Mouse (Mus musculus): ENCODE results near the gene Efhd2. TPM values are rescaled to one million over a fixed set of nuclear protein-coding genes. Genes with fewer than 3 reads are reported as not detected.

Efhd2 gene
- polyA plus RNA-seq, 1 experiment from 2014 or later = 82.8 TPM

DNA sequence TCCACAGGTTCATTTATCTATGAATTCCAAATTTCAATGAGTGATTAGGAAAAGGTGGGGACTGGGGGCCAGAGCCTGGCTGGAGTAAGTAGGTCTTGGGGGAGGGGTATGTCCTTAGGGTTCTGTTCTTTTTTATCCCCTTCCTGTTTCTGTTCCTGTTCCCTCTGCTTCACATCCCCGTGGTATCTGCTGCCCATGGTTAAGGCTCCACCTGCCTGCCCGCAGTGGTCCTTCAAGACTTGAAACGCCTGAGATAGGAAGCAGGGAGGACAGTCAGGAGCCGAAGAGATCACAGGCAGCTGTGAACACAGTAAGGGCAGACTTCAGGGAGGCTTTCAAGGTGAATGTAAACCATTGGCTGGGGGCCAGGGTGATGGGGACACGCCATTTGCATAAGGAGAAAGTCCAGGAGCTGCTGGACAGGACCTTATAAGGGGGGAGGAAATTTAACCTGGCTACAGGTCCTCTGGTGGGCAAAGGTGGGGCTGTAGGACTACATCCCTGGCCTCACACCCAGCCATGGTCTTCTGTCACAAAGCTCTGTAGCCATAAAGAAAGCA, 40.1 kb downstream of the Efhd2 start:
- Histone ChIP-seq H3K4me1 (no peaks in the 10 kb centered on the region), H3K36me3 (no peaks in the 10 kb centered on the region), H3K27me3 (no peaks in the 10 kb centered on the region), H3K9ac (replicated peaks) (no peak overlapping the region), H3K27ac (replicated peaks) (no peak overlapping the region), H3K4me2 (replicated peaks) (no peak overlapping the region), H3K9me3 (no peaks in the 10 kb centered on the region), H3K4me3 (no peak overlapping the region)
- 71% methylated on average over 5 of the region's 5 CpGs for WGBS
- ATAC-seq (replicated peaks) = no peak

DNA sequence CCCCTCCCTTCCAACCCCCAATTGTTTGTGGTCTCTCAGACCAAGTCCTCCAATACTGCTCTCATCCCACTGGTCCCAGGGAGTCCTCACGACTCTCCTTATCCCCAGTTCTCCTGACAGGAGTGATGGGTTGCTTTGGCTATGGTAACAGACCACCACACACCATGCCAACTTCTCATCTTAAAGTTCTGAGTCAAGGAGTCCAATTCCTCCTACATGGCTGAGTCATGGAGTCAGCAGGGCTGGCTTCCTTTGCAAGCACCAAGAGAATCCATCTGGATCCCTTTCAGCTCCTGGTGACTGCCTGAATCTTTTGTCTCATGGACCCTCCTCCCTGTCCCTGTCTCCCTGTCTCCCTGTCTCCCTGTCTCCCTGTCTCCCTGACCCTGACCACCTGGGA, 40.8 kb downstream of the Efhd2 start:
- Histone ChIP-seq H3K4me3 (no peak overlapping the region), H3K36me3 (no peaks in the 10 kb centered on the region), H3K27ac (replicated peaks) (no peak overlapping the region), H3K9me3 (no peaks in the 10 kb centered on the region), H3K4me2 (replicated peaks) (no peak overlapping the region), H3K4me1 (no peaks in the 10 kb centered on the region), H3K9ac (replicated peaks) (no peak overlapping the region), H3K27me3 (no peaks in the 10 kb centered on the region)
- WGBS = 61% methylated on average over 1 of the region's 1 CpGs
- no peak for ATAC-seq (replicated peaks)

DNA sequence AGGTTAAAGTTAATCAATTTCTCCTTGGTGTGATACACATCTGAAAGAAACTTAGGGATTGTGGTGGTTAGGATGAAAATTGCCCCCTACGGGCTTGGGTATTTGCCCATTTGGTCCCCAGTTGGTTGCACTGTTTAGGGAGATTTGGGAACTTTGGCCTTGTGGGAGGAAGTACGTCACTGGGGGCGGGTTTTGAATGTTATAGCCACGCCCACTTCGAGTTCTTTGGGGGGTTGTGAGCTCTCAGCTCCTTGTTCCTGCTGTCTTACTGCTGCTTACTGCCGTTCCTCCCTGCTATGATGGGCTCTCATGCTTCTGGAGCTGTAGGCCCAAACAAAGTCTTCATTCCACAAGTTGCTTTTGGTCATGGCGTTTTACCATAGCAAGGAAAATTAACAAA, 43.4 kb downstream of the Efhd2 start:
- ATAC-seq (replicated peaks) = no peak

DNA sequence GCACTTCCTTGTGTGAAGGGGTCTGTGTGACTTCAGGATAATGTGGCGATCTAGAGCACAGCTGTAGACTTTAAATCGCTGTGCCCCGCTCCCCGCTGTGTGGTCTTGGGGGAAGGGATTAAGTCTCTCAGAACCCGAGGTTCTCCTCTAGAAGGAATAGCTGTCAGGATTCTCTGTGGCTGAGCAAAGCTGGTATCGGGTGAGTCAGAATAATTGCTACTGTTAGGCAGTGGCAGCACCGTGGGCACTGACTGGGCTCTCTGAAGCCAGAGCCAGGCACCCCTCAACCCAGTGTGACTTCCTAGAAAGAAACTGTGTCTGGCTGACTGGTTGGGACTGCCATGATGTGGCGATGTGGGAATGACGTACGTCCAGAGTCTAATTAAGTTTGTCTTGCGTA, 44.3 kb downstream of the Efhd2 start:
- H3K27me3 ChIP-seq = no peaks in the 10 kb centered on the region
- no peak overlapping the region for H3K9ac ChIP-seq (replicated peaks)
- H3K4me2 ChIP-seq (replicated peaks) = no peak overlapping the region
- H3K36me3 ChIP-seq = no peaks in the 10 kb centered on the region
- H3K4me1 ChIP-seq = no peaks in the 10 kb centered on the region
- ATAC-seq (replicated peaks) = no peak
- no peaks in the 10 kb centered on the region for H3K9me3 ChIP-seq
- no peak overlapping the region for H3K4me3 ChIP-seq
- no peak overlapping the region for H3K27ac ChIP-seq (replicated peaks)
- WGBS = 44% methylated on average over 11 of the region's 11 CpGs

More for the DNA sequence above, 43.4 kb downstream of the Efhd2 start:
- no peak overlapping the region for H3K4me2 ChIP-seq (replicated peaks)
- 87% methylated on average over 7 of the region's 7 CpGs for whole genome bisulfite sequencing
- H3K9me3 ChIP-seq = no peaks in the 10 kb centered on the region
- H3K9ac ChIP-seq (replicated peaks) = no peak overlapping the region
- no peak overlapping the region for H3K4me3 ChIP-seq
- no peaks in the 10 kb centered on the region for H3K4me1 ChIP-seq
- no peaks in the 10 kb centered on the region for H3K36me3 ChIP-seq
- no peak overlapping the region for H3K27ac ChIP-seq (replicated peaks)
- H3K27me3 ChIP-seq = no peaks in the 10 kb centered on the region

DNA sequence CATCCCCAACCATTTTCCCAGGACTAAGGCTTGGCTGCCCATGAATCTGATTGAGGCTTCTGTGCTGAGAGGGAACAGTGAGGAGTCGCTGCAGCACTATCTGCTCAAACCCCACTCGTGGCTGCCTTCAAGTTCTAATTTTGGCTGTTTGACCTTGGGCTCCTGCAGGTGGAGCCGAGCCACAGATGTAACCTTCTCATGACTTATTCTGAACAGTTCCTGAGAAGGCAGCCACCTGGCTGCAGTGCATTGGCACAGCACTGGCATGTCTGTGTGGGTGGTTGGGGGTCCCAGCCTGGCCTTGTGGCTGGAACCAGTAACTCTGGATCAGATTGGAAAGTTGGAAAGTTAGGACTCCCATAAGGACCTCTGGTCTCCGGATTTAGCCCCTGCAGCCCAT, 46.5 kb downstream of the Efhd2 start:
- WGBS = 74% methylated on average over 4 of the region's 4 CpGs
- Histone ChIP-seq H3K27ac (replicated peaks) (no peak overlapping the region), H3K36me3 (no peaks in the 10 kb centered on the region), H3K9ac (replicated peaks) (no peak overlapping the region), H3K4me3 (no peak overlapping the region), H3K9me3 (no peaks in the 10 kb centered on the region), H3K27me3 (no peaks in the 10 kb centered on the region), H3K4me1 (no peaks in the 10 kb centered on the region), H3K4me2 (replicated peaks) (no peak overlapping the region)
- ATAC-seq (replicated peaks) = no peak

DNA sequence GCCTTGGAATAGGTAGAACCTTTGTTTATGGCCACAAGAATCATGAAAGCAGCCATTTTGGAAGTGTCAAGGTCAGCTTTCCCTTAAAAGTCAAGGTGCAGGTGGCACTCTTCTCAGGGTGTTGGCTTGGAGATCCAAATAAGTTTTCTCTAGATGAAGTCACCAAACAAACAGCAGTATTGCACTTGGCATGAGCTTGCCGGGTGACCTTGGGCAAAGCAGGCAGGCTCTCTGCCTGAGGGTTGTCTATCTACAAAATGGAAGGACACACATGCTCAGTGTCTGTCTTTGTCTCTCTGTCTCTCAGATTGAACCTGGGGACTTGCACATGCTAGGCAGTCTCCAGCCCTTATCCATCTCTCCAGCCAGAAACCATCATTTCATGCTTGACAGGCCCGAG, 47.3 kb downstream of the Efhd2 start:
- no peaks in the 10 kb centered on the region for H3K36me3 ChIP-seq
- 95% methylated on average over 2 of the region's 2 CpGs for WGBS

DNA sequence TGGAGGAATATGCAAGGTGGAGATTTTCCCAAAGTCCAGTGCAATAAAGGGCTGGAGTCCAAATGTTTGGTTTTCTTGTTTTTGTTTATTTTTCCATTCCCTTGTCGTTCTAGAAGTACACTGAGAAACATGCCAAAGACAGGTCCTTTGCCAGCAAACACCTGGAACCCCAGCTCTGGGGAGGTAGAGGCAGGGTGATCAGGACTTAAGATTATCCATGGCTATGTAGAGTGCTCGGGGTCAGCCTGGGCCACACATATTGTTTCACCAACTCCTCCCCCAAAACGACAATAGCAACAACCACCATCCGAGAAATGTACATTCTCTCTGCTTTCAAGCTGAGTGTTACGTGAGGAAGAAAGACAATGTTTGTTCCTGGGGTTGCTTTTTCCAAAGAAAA, 48.7 kb downstream of the Efhd2 start, which contains the start of gene Cela2a:
TSS of gene Cela2a (minus strand) at position 101 of the 400 bp plus-strand sequence.
- no peak within 1 kb of the TSS for H3K27ac ChIP-seq (replicated peaks)
- no peaks in the 10 kb centered on the region for H3K27me3 ChIP-seq
- 68% methylated on average over 5 of the region's 5 CpGs for WGBS
- no peak within 1 kb of the TSS for H3K4me2 ChIP-seq (replicated peaks)
- H3K9me3 ChIP-seq = no peaks in the 10 kb centered on the region
- no peak for ATAC-seq (replicated peaks)
- no peaks in the 10 kb centered on the region for H3K36me3 ChIP-seq
- no peak within 1 kb of the TSS for H3K9ac ChIP-seq (replicated peaks)
- H3K4me3 ChIP-seq = no peak within 1 kb of the TSS
- no peaks in the 10 kb centered on the region for H3K4me1 ChIP-seq

More for the DNA sequence above, 47.3 kb downstream of the Efhd2 start:
- Histone ChIP-seq H3K9ac (replicated peaks) (no peak overlapping the region), H3K27ac (replicated peaks) (no peak overlapping the region), H3K27me3 (no peaks in the 10 kb centered on the region), H3K4me3 (no peak overlapping the region), H3K4me1 (no peaks in the 10 kb centered on the region), H3K4me2 (replicated peaks) (no peak overlapping the region), H3K9me3 (no peaks in the 10 kb centered on the region)
- ATAC-seq (replicated peaks) = no peak

DNA sequence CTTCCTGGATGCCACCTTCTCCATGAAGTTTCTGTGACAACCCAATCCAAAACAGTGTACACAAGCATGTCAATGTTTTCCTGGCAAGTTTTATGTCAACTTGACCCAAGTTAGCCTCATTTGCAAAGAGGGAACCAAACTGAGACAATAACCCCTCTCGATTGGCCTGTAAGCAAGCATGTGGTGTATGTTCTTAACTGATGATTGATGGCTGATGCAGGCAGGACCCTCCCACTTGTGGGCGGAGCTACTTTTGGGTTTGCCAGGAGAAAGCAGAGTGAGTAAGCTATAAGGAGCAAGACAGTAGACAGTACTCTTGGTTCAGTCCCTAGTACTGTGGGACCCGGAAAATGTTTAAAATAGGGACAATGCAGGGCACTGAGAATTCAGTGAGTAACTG, 51.7 kb downstream of the Efhd2 start:
- no peak for ATAC-seq (replicated peaks)
- 69% methylated on average over 3 of the region's 3 CpGs for WGBS

DNA sequence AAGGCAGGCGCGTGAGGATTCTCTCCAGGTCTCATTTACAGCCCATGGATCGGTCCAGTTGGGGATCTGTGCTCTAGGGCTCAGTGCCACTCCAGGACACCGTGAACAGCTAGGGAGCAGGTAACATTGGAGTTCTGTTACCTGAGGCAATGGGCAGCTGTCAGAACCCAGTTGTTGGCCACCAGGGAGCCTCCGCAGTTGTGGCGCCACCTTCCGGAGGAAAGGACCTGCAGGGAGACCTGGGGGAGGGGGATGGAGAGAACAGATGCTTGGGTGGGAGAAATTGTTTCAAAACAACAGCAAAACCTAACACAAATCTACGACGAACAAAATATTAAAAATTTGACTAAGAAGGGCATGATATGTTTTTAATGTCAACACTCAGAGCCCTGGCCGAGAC, 52.6 kb downstream of the Efhd2 start:
- Histone ChIP-seq H3K4me1 (no peaks in the 10 kb centered on the region), H3K9ac (replicated peaks) (no peak overlapping the region), H3K9me3 (no peaks in the 10 kb centered on the region), H3K4me2 (replicated peaks) (no peak overlapping the region), H3K27me3 (no peaks in the 10 kb centered on the region), H3K27ac (replicated peaks) (no peak overlapping the region), H3K36me3 (no peaks in the 10 kb centered on the region), H3K4me3 (no peak overlapping the region)
- ATAC-seq (replicated peaks) = no peak
- WGBS = 79% methylated on average over 10 of the region's 10 CpGs

More for the DNA sequence above, 51.7 kb downstream of the Efhd2 start:
- H3K9me3 ChIP-seq = no peaks in the 10 kb centered on the region
- H3K36me3 ChIP-seq = no peaks in the 10 kb centered on the region
- no peaks in the 10 kb centered on the region for H3K4me1 ChIP-seq
- no peak overlapping the region for H3K9ac ChIP-seq (replicated peaks)
- H3K27me3 ChIP-seq = no peaks in the 10 kb centered on the region
- H3K4me3 ChIP-seq = no peak overlapping the region
- H3K4me2 ChIP-seq (replicated peaks) = no peak overlapping the region
- no peak overlapping the region for H3K27ac ChIP-seq (replicated peaks)

DNA sequence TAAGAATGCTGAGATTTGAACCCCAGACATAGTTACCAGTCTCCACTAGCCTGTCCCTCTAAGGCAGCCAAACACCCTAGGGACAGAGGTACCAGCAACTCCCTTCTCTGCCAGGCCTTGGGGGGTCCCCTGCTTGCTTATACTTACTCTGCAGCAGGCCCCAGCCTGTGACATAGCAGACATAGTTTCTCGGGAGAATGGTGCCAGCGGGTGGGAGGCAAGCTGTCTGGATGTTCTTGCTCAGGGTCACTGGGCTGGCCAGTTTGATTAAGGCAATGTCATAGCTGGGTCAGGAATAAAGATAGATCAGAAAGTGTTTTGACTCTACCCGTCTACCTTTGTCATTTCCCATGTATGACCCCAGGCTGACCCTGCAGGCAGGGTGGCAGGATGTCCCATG, 53.5 kb downstream of the Efhd2 start:
- H3K4me1 ChIP-seq = no peaks in the 10 kb centered on the region
- no peak for ATAC-seq (replicated peaks)
- no peaks in the 10 kb centered on the region for H3K27me3 ChIP-seq
- H3K36me3 ChIP-seq = no peaks in the 10 kb centered on the region
- no peak overlapping the region for H3K9ac ChIP-seq (replicated peaks)
- no peak overlapping the region for H3K4me3 ChIP-seq
- H3K4me2 ChIP-seq (replicated peaks) = no peak overlapping the region
- 85% methylated on average over 3 of the region's 3 CpGs for WGBS
- no peaks in the 10 kb centered on the region for H3K9me3 ChIP-seq
- H3K27ac ChIP-seq (replicated peaks) = no peak overlapping the region

DNA sequence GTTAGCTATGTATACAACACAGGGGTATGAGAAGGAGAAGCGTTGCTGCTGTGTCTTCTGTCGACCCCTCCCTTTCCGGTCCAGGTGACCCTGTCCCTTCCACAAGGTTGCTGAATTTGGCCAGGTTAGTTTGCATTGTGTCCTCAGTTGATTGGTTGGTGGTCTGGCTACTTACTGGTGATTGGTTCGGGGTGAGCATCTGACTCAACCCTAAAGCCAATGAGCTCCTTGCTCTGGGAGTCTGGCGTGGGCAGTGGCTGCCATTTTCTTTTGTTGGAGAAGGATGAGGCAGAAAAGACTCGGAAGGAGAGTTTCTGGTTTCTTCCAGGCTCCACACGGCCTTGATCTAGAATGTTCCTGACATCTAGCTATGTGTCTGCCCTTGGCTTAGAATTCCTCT, 55.4 kb downstream of the Efhd2 start:
- WGBS = 94% methylated on average over 7 of the region's 7 CpGs
- ATAC-seq (replicated peaks) = no peak
- Histone ChIP-seq H3K4me3 (no peak overlapping the region), H3K4me2 (replicated peaks) (no peak overlapping the region), H3K36me3 (no peaks in the 10 kb centered on the region), H3K9me3 (no peaks in the 10 kb centered on the region), H3K27ac (replicated peaks) (no peak overlapping the region), H3K4me1 (no peaks in the 10 kb centered on the region), H3K9ac (replicated peaks) (no peak overlapping the region), H3K27me3 (no peaks in the 10 kb centered on the region)

DNA sequence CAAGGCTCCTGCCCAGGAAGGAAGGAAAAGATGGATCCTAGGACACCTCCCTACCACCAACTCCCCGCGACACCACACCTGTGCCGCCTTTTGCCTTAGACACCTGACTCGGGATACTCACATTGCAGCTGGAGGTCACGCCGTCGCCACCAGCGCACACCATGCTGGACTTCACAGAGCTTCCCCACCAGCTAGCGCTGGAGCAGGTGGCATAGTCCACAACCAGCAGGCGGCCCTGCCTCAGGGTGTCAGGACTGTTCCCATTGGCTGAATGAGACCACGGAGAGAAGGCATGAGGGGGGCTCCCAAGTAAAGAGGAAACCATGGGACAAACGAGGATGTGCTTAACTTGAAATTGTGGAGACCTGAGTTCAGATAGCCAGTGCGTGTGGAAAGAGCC, 55.9 kb downstream of the Efhd2 start:
- Histone ChIP-seq H3K9me3 (no peaks in the 10 kb centered on the region), H3K4me2 (replicated peaks) (no peak overlapping the region), H3K4me1 (no peaks in the 10 kb centered on the region), H3K27me3 (no peaks in the 10 kb centered on the region), H3K9ac (replicated peaks) (no peak overlapping the region), H3K27ac (replicated peaks) (no peak overlapping the region), H3K4me3 (no peak overlapping the region), H3K36me3 (0 out of 2 replicates have a peak, but pooled peaks cover 2% of the 10 kb centered on the region)
- ATAC-seq (replicated peaks) = no peak
- WGBS = 91% methylated on average over 13 of the region's 13 CpGs

DNA sequence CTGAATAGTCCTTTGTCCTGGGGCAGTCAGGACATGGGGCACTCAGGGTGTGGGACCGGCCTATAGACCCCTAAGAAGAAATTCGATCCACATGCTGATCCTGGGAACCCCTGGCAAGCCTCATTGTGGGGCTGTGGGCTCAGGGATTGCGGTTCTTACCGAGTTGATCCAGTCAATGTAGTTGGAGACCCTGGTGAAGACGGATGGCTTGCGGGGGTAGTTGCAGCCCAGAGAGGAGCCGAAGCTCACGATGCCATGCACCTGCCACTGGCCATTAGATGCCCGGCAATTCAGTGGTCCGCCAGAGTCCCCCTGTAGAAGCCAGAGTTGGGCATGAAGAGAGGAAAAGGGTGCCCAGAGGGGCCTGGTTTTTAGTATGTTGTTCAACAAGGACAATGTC, 57.0 kb downstream of the Efhd2 start:
- Histone ChIP-seq H3K9me3 (no peaks in the 10 kb centered on the region), H3K4me1 (no peaks in the 10 kb centered on the region), H3K27me3 (no peaks in the 10 kb centered on the region), H3K27ac (replicated peaks) (no peak overlapping the region), H3K36me3 (0 out of 2 replicates have a peak, but pooled peaks cover 5% of the 10 kb centered on the region), H3K4me3 (no peak overlapping the region), H3K9ac (replicated peaks) (no peak overlapping the region), H3K4me2 (replicated peaks) (no peak overlapping the region)
- 50% methylated on average over 10 of the region's 10 CpGs for WGBS
- ATAC-seq (replicated peaks) = no peak
